Mouse (Mus musculus) lung, embryonic 16.5 days (tissue): ENCODE measurements around the gene Fxr2. TPM values are rescaled to one million over a fixed set of nuclear protein-coding genes. Genes with fewer than 3 reads are reported as not detected.

Experiments
- ATAC-seq: fragments of 200-750 bp; cut with Nextera tagmentation; 2 replicates; pipeline ENCODE4 v1.8.0; 2017; ENCODE audit warnings: low read depth, mild to moderate bottlenecking, moderate library complexity
- H3K27ac ChIP-seq: fragments of 300-500 bp; sonication (generic); 2 replicates; pipeline ENCODE4 v1.5.1; 2014; ENCODE audit warnings: mild to moderate bottlenecking, control low read depth, low read length
- H3K27me3 ChIP-seq: fragments of 300-500 bp; sonication (generic); 2 replicates; pipeline ENCODE4 v1.6.1; 2014; ENCODE audit warnings: low read depth, low read length, mixed read lengths; ENCODE audit not compliant: control insufficient read depth, insufficient read depth
- H3K36me3 ChIP-seq: fragments of 300-500 bp; sonication (generic); 2 replicates; pipeline ENCODE4 v1.6.1; 2014; ENCODE audit warnings: low read length; ENCODE audit not compliant: control insufficient read depth, insufficient read depth
- H3K4me1 ChIP-seq: fragments of 300-500 bp; sonication (generic); replicated peaks from 2 replicates; pipeline ENCODE4 v1.6.1; 2014; ENCODE audit warnings: low read length, mixed read lengths; ENCODE audit not compliant: control insufficient read depth, insufficient read depth
- H3K4me2 ChIP-seq: fragments of 300-500 bp; sonication (generic); 2 replicates; pipeline ENCODE4 v1.6.1; 2014; ENCODE audit warnings: low read depth, low read length, control low read depth
- H3K4me3 ChIP-seq: fragments of 300-500 bp; sonication (generic); 2 replicates; pipeline ENCODE4 v1.5.1; 2014; ENCODE audit warnings: mild to moderate bottlenecking, low read length, control low read depth
- H3K9ac ChIP-seq: fragments of 300-500 bp; sonication (generic); 2 replicates; pipeline ENCODE4 v1.6.1; 2014; ENCODE audit warnings: low read length, control low read depth
- H3K9me3 ChIP-seq: fragments of 300-500 bp; sonication (generic); 2 replicates; pipeline ENCODE4 v1.6.1; 2016; ENCODE audit warnings: low read length; ENCODE audit not compliant: control insufficient read depth
- WGBS: fragments of 180-500 bp; shearing (Covaris S2); extraction: QIAGEN DNeasy Blood & Tissue Kit; methylation state at CpG from one replicate; pipeline ENCODE4 v1.1.7; 2014; 5-methylcytosine and 5-hydroxymethylcytosine counted together
- polyA plus RNA-seq: library from polyadenylated mRNA; unstranded; fragments of >200 nt; fragmentation: Nextera tagmentation; extraction: Ambion mirVana; gene quantifications from 2 replicates; pipeline ENCODE4 v1.2.1, GENCODE M21; 2015

Fxr2 gene
- polyA plus RNA-seq, 1 experiment from 2014 or later, result 22.6 TPM

- ATAC-seq, result peak; percentile 78
- no peaks in the 10 kb centered on the region for H3K9me3 ChIP-seq
- WGBS, result 0% methylated on average over 39 of the region's 50 CpGs
- peak overlapping the region; percentile 98 for H3K9ac ChIP-seq
- peak overlapping the region; percentile 99 for H3K4me3 ChIP-seq
- peaks cover 27% of the 10 kb centered on the region for H3K4me1 ChIP-seq
- no peaks in the 10 kb centered on the region; the same call in 1 of the 2 replicates for H3K36me3 ChIP-seq
- peak overlapping the region; percentile 66 for H3K4me2 ChIP-seq
- H3K27me3 ChIP-seq, result no peaks in the 10 kb centered on the region
- H3K27ac ChIP-seq, result peak overlapping the region; percentile 98
These were observed 507 bp downstream of the Fxr2 start for GRCm38 (mm10) chr11:69633128-69633866.

GRCm38 (mm10) chr11:69635471-69635870, 2.7 kb downstream of the Fxr2 start:
- Histone ChIP-seq H3K27me3 (no peaks in the 10 kb centered on the region), H3K9ac (no peak overlapping the region), H3K27ac (no peak overlapping the region), H3K4me3 (0 out of 2 replicates have a peak overlapping the region, but pooled peaks have one; percentile 0), H3K36me3 (peaks cover 11% of the 10 kb centered on the region), H3K4me1 (peaks cover 27% of the 10 kb centered on the region), H3K4me2 (0 out of 2 replicates have a peak overlapping the region, but pooled peaks have one; percentile 3), H3K9me3 (no peaks in the 10 kb centered on the region)
- ATAC-seq, result no peak
- 56% methylated on average over 3 of the region's 3 CpGs for WGBS

- Histone ChIP-seq H3K4me3 (no peak overlapping the region), H3K36me3 (peaks cover 70% of the 10 kb centered on the region), H3K4me2 (no peak overlapping the region), H3K4me1 (no peaks in the 10 kb centered on the region), H3K9ac (no peak overlapping the region), H3K27me3 (no peaks in the 10 kb centered on the region), H3K27ac (no peak overlapping the region), H3K9me3 (no peaks in the 10 kb centered on the region)
- WGBS, result 91% methylated on average over 5 of the region's 5 CpGs
- ATAC-seq, result no peak
These were observed 13.1 kb downstream of the Fxr2 start for GRCm38 (mm10) chr11:69645860-69646259.

- no peak for ATAC-seq
These were observed 20.6 kb downstream of the Fxr2 start for GRCm38 (mm10) chr11:69653399-69653798.

GRCm38 (mm10) chr11:69654760-69655159, 22.0 kb downstream of the Fxr2 start:
- Histone ChIP-seq H3K4me1 (peaks cover 12% of the 10 kb centered on the region), H3K4me2 (no peak overlapping the region), H3K27me3 (no peaks in the 10 kb centered on the region), H3K27ac (peak overlapping the region; percentile 68), H3K9me3 (no peaks in the 10 kb centered on the region), H3K36me3 (peaks cover 42% of the 10 kb centered on the region), H3K4me3 (no peak overlapping the region), H3K9ac (no peak overlapping the region; the same call in 1 of the 2 replicates)
- peak; percentile 53 for ATAC-seq
- WGBS, result 36% methylated on average over 9 of the region's 9 CpGs

More at GRCm38 (mm10) chr11:69653399-69653798, 20.6 kb downstream of the Fxr2 start:
- no peaks in the 10 kb centered on the region for H3K27me3 ChIP-seq
- no peak overlapping the region for H3K27ac ChIP-seq
- WGBS, result 58% methylated on average over 5 of the region's 5 CpGs
- H3K9me3 ChIP-seq, result no peaks in the 10 kb centered on the region
- no peak overlapping the region for H3K9ac ChIP-seq
- peaks cover 12% of the 10 kb centered on the region for H3K4me1 ChIP-seq
- H3K4me3 ChIP-seq, result no peak overlapping the region
- peaks cover 50% of the 10 kb centered on the region for H3K36me3 ChIP-seq
- H3K4me2 ChIP-seq, result no peak overlapping the region

GRCm38 (mm10) chr11:69655264-69656064, 22.7 kb downstream of the Fxr2 start, which contains the start of gene Sox15:
Gene Sox15 (plus strand): TSS chr11:69655314.
- 19% methylated on average over 34 of the region's 34 CpGs for WGBS
- Histone ChIP-seq H3K9me3 (no peaks in the 10 kb centered on the region), H3K4me2 (no peak within 1 kb of the TSS), H3K4me1 (peaks cover 12% of the 10 kb centered on the region), H3K27me3 (no peaks in the 10 kb centered on the region), H3K4me3 (no peak within 1 kb of the TSS), H3K36me3 (peaks cover 37% of the 10 kb centered on the region), H3K9ac (no peak within 1 kb of the TSS; the same call in 1 of the 2 replicates), H3K27ac (peak within 1 kb of the TSS; percentile 68)
- peak; percentile 73 for ATAC-seq

GRCm38 (mm10) chr11:69656065-69656455, 23.3 kb downstream of the Fxr2 start:
- H3K27ac ChIP-seq, result no peak overlapping the region
- no peaks in the 10 kb centered on the region for H3K9me3 ChIP-seq
- ATAC-seq, result no peak; the same call in 1 of the 2 replicates
- peaks cover 32% of the 10 kb centered on the region for H3K36me3 ChIP-seq
- 64% methylated on average over 5 of the region's 5 CpGs for WGBS
- peaks cover 12% of the 10 kb centered on the region for H3K4me1 ChIP-seq
- no peaks in the 10 kb centered on the region for H3K27me3 ChIP-seq
- no peak overlapping the region for H3K4me2 ChIP-seq
- no peak overlapping the region for H3K9ac ChIP-seq
- no peak overlapping the region for H3K4me3 ChIP-seq

- H3K9ac ChIP-seq, result no peak overlapping the region
- no peak for ATAC-seq
- H3K4me2 ChIP-seq, result no peak overlapping the region
- H3K27me3 ChIP-seq, result no peaks in the 10 kb centered on the region
- no peaks in the 10 kb centered on the region for H3K9me3 ChIP-seq
- peaks cover 24% of the 10 kb centered on the region for H3K36me3 ChIP-seq
- 73% methylated on average over 10 of the region's 10 CpGs for WGBS
- H3K27ac ChIP-seq, result no peak overlapping the region
- H3K4me1 ChIP-seq, result peaks cover 19% of the 10 kb centered on the region
- H3K4me3 ChIP-seq, result no peak overlapping the region
These were observed 24.0 kb downstream of the Fxr2 start for GRCm38 (mm10) chr11:69656617-69657461.
